Mouse (Mus musculus) E14TG2a.4 (cell line): ENCODE measurements at regions not wholly inside any gene's neighbourhood (a gene's known extent, or its start where the extent isn't known, plus 50 kb on each side); places are given as distances from the start of the nearest gene placed in this dataset.
A peak's percentile ranks its signal among the peaks of the same experiment; 100 is the strongest.

ENCODE experiments used
- H3K27me3 ChIP-seq: 2 replicates; pipeline ENCODE4 v1.6.1; 2014; ENCODE audit warnings: low read length, control low read depth; ENCODE audit not compliant: insufficient read depth
- H3K36me3 ChIP-seq: 2 replicates; pipeline ENCODE4 v1.6.1; 2014; ENCODE audit warnings: low read length, control low read depth; ENCODE audit not compliant: insufficient read depth
- H3K4me1 ChIP-seq: replicated peaks from 2 replicates; pipeline ENCODE4 v1.6.1; 2014; ENCODE audit warnings: low read depth, low read length, control low read depth
- H3K4me3 ChIP-seq: replicated peaks from 2 replicates; pipeline ENCODE4 v1.5.1; 2014; ENCODE audit warnings: mild to moderate bottlenecking, low read length
- H3K9me3 ChIP-seq: 2 replicates; pipeline ENCODE4 v1.6.1; 2014; ENCODE audit warnings: low read length, control low read depth
- CTCF ChIP-seq: conservative IDR thresholded peaks from 2 replicates; pipeline ENCODE4 v1.5.1; 2014; ENCODE audit warnings: low read length
- NANOG ChIP-seq: IDR thresholded peaks from 2 replicates; pipeline ENCODE4 v1.6.1; 2014; ENCODE audit warnings: borderline replicate concordance, low read length, mixed read lengths
- POU5F1 ChIP-seq: IDR thresholded peaks from 2 replicates; pipeline ENCODE4 v1.6.1; 2014; ENCODE audit warnings: low read length, borderline replicate concordance

GRCm38 (mm10) chr13:99607208-99607607 lies 90.9 kb upstream of the Map1b start:
- H3K27me3 ChIP-seq: no peaks in the 10 kb centered on the region
- peaks cover 42% of the 10 kb centered on the region for H3K4me1 ChIP-seq
- no peak overlapping the region for H3K4me3 ChIP-seq
- TF ChIP-seq CTCF: no peak
- TF ChIP-seq NANOG: no peak
- no peak for TF ChIP-seq POU5F1
- peaks cover 14% of the 10 kb centered on the region for H3K9me3 ChIP-seq
- no peaks in the 10 kb centered on the region for H3K36me3 ChIP-seq

GRCm38 (mm10) chr13:99606606-99606990 lies 90.3 kb upstream of the Map1b start:
- Histone ChIP-seq H3K4me3 (no peak overlapping the region), H3K36me3 (no peaks in the 10 kb centered on the region), H3K4me1 (peaks cover 42% of the 10 kb centered on the region), H3K27me3 (no peaks in the 10 kb centered on the region), H3K9me3 (peaks cover 8% of the 10 kb centered on the region)
- TF ChIP-seq CTCF (peak; percentile 50), POU5F1 (no peak)

- Histone ChIP-seq H3K9me3 (peaks cover 2% of the 10 kb centered on the region), H3K36me3 (no peaks in the 10 kb centered on the region), H3K4me1 (peaks cover 42% of the 10 kb centered on the region), H3K4me3 (no peak overlapping the region), H3K27me3 (no peaks in the 10 kb centered on the region)
- TF ChIP-seq NANOG (no peak), CTCF (no peak), POU5F1 (no peak)
Observed at GRCm38 (mm10) chr13:99605866-99606605, 89.7 kb upstream of the Map1b start.

- Histone ChIP-seq H3K9me3 (no peaks in the 10 kb centered on the region), H3K4me1 (peaks cover 17% of the 10 kb centered on the region), H3K27me3 (peaks cover 2% of the 10 kb centered on the region; the same call in 1 of the 2 replicates), H3K36me3 (no peaks in the 10 kb centered on the region), H3K4me3 (no peak overlapping the region)
- TF ChIP-seq NANOG (no peak), POU5F1 (no peak), CTCF (no peak)
Observed at GRCm38 (mm10) chr13:99597891-99598290, 81.6 kb upstream of the Map1b start.

GRCm38 (mm10) chr13:99593846-99594813 lies 77.8 kb upstream of the Map1b start:
- no peaks in the 10 kb centered on the region for H3K36me3 ChIP-seq
- H3K27me3 ChIP-seq: peaks cover 17% of the 10 kb centered on the region
- H3K4me1 ChIP-seq: peaks cover 21% of the 10 kb centered on the region
- no peak overlapping the region for H3K4me3 ChIP-seq
- H3K9me3 ChIP-seq: no peaks in the 10 kb centered on the region
- TF ChIP-seq NANOG: no peak
- no peak for TF ChIP-seq POU5F1
- TF ChIP-seq CTCF: no peak

- Histone ChIP-seq H3K4me1 (peaks cover 21% of the 10 kb centered on the region), H3K36me3 (no peaks in the 10 kb centered on the region), H3K4me3 (no peak overlapping the region), H3K9me3 (no peaks in the 10 kb centered on the region), H3K27me3 (peaks cover 18% of the 10 kb centered on the region)
- TF ChIP-seq CTCF: no peak
- no peak for TF ChIP-seq NANOG
- no peak for TF ChIP-seq POU5F1
Observed at GRCm38 (mm10) chr13:99593243-99593635, 76.9 kb upstream of the Map1b start.

GRCm38 (mm10) chr13:99592596-99593242 lies 76.4 kb upstream of the Map1b start:
- Histone ChIP-seq H3K4me1 (peaks cover 21% of the 10 kb centered on the region), H3K9me3 (no peaks in the 10 kb centered on the region), H3K4me3 (peak overlapping the region; percentile 37; the same call in 1 of the 2 replicates), H3K36me3 (no peaks in the 10 kb centered on the region), H3K27me3 (peaks cover 18% of the 10 kb centered on the region)
- TF ChIP-seq NANOG (no peak), CTCF (no peak), POU5F1 (no peak)

- peaks cover 16% of the 10 kb centered on the region for H3K4me1 ChIP-seq
- H3K27me3 ChIP-seq: peaks cover 16% of the 10 kb centered on the region
- H3K9me3 ChIP-seq: no peaks in the 10 kb centered on the region
- no peak overlapping the region for H3K4me3 ChIP-seq
- H3K36me3 ChIP-seq: no peaks in the 10 kb centered on the region
- TF ChIP-seq POU5F1 (no peak), NANOG (no peak), CTCF (no peak)
Observed at GRCm38 (mm10) chr13:99588646-99589045, 72.3 kb upstream of the Map1b start.
